Mouse (Mus musculus) thymus, adult 18-20 months (tissue): ENCODE measurements at regions not wholly inside any gene's neighbourhood (a gene's known extent, or its start where the extent isn't known, plus 50 kb on each side); places are given as distances from the start of the nearest gene placed in this dataset.

Source experiments
- DNase-seq, 2 experiments: peaks; one replicate each; pipeline ENCODE4 v3.0.0; 2022; ENCODE audit warnings: mixed read lengths in 2 of 2

DNA sequence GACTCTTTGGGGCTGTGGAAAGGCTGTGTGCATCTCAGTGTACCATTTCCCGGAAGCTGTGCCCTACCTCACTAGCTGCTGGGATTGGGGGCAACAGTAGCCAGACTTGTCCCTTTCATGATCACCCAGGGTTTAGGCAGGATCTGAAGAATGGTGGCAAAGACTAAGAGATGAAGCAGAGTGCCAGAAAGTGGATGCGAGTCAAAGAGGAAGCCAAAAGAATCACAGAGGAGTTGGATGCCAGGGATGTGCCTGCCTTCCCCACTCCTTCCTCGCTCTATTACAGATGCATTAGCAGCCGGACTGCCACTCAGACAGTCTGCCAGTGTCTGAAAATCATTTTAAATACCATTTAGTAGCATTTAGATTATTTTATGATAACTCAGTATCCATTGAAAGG, 271.5 kb upstream of the Slc24a2 start:
- DNase-seq, result no peak

DNA sequence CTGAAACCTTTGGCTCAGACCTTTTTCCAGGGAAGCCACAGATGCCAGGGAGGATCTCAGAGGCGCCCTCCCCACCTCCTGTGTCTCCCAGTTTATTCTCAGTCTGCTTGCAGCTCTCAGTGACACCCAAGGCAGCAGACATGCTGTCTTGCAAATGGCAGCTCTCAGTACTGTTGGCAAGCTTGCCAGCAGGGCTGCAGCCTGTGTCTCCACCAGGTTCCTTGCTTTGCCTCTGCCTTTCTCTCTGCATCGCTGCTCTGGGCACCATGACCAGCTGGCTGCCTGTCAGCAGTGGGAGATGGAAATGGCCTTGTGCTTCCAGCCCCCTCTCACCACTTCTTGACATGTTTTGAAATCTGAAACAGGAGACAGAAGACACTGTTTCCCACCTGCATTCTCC, 270.2 kb upstream of the Slc24a2 start:
- no peak for DNase-seq

DNA sequence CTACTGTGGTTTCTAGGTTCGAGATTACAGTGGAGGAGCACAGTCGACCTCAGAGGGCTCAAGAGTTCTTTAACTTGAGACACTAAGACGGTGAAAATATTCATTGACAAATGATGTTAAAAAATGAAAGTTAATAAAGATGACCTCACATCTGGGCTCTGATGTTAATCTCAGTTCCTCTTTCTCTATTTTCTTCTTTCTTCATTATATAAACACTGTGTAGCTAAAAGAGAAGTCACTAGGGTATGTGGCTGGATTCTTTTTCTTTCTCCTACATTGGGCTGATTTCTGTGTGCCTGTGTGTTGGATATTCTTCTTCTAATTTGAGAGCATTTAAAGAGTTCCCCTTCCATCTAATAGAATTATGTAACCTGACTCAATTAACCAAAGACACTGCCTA, 257.5 kb upstream of the Slc24a2 start:
- DNase-seq, result no peak

DNA sequence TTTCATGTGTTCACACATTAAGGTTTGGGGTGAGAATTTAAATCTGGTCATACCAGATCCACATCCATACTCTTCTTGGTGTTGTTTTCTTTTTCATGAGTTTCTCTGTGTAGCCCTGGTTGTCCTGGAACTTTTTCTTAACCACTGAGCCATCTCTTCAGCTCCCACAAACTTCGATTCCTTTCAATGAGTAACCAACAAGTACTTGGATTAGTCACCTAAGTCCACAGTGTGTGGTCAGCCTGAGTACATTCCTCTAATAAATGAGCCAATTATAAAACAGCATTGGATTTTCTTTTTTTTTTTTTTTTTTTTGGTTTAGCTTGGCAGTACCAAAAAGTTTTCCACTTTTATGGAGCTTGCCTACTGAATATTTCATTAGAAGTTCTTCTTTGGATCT, 245.3 kb upstream of the Slc24a2 start:
- no peak for DNase-seq

DNA sequence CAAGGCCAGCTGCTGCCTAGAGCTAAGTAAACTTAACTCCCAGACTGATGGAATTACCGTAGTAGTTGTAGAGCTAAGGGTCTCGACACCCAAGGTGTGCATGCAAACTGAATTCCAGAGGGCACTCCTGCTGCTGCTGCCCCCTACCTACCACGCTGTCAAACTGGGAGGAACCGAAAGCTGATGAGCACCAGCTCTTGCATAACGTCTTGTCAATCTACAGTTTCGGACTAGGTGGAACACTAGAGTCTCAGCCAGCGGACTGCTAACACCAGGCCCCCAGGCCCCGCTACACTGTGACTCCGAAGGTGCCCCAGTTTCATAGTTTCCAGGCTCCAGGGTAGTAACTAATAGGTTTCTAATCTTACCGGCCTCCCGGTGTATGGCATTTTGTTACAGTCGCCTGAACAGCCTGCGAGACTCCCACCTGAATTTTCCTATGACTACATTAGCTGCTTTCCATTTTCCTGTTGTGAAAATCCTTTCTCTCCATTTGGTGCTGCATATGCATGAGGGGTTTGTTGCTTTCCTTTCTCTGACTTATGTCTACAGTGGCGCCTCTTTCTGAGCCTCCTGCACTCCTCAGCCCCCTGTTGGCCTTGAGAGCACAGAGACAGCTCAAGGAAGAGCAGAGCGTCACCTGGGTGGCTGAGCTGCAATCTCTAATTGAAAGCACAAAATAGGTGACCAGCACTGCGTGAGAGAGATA, 243.2 kb upstream of the Slc24a2 start:
- no peak for DNase-seq

DNA sequence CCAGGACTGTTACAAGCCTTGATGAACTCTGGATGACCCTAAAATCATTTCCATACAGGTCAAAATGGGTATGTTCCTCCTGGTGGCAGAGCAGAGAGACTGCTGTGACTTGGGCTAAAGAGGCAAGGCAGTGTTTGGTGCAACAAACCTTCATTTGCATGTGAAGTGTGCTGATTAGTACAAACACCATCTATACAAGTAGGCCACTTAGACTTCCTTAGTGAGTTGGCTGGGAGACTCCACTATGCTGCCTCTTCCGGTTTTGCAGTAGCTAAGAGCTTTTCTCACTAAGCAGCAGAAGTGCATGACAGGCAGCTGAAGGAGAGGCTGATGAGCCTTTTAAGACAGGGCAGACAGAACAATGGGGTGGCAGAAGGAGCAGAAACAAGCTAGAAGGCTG, 242.5 kb upstream of the Slc24a2 start:
- DNase-seq, result no peak

DNA sequence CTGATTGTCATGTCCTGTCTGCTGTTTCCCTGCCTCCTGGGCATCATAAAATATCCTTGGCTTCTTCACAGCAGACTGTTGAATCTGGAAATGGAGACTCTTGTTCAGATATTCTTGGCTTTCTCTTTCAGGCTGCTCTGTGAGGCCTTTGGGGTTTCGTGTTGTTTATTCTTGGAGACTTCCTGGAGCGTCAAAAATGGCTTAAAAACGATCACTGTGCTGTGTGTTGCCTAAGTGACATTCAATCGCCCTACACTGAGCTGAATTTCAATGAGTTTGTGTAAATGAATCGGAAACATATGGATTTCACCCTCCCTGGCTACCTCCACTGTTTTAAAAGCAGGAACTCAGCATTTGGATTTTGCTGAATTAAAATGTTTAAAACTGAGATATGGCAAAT, 241.1 kb upstream of the Slc24a2 start:
- DNase-seq, result no peak

DNA sequence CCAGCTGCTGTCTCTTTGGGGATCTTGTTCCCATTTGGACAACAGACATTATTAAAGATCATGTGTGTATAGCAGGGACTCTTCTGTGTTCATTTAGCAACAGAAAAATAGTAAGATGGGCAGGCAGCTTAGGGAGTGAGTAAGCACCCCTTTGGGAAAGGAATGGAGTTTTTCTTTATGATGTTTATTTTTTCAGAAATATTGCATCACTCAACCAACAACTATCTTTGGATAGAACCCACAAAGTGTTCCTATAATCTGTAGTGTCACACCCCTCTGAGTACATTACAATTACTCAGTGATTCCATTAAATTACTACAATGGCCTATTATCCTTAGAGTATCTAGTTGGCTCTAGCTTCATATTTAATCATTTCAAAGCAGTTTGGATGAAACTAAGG, 237.3 kb upstream of the Slc24a2 start:
- no peak for DNase-seq

DNA sequence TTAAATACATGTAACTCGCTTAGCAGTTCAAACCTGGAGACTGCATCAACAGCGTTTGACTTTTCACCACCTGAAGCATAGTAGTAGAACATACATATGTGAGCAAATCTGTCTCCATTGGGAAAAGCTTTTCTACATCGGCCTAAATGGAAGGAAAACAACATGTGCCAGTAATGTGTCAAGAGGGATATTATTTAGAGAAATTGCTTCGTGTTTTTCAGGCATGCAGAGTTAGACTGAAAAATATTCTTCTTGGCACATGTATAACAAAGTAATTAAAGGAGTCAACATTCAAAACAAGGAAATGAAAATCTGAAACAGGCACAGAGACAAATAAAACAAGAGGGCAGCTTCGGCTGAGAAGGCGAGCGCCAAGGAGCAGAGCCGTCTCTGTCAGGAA, 236.7 kb upstream of the Slc24a2 start:
- DNase-seq, result no peak

DNA sequence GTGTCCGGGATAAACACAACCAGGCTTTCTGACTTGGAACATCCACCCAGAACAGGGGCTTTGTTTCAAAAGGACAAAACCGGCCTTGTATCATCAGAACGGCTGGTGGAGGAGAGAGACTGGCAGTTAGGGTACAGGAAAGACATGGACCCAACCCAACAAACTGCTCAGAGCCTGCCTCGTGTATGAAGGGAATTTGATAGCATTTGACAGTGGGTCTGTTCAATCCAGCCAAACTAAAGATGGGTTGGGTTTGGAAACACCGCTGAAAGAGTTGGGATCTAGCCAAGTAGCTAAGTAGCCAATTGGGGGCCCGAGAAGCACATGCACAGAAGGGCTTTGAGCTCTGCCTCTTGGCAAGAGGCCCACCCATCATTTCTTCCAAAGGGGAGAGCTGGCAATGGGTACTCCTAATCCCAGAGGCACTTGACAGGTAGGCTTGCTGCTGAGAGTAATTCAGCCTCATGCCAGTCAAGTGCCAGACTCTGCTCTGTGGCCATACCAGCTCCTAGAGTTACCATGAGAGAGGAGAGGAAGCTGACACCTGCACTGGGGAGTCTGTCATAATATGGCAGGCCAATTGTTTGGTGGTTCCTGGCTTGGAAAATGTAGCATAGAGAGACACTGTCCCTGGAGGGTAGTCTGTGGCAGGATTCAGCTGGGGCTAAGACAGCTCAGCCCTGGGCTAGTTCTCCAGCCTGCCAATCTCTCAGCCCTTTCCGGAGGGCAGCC, 231.1 kb upstream of the Slc24a2 start:
- DNase-seq, result no peak

DNA sequence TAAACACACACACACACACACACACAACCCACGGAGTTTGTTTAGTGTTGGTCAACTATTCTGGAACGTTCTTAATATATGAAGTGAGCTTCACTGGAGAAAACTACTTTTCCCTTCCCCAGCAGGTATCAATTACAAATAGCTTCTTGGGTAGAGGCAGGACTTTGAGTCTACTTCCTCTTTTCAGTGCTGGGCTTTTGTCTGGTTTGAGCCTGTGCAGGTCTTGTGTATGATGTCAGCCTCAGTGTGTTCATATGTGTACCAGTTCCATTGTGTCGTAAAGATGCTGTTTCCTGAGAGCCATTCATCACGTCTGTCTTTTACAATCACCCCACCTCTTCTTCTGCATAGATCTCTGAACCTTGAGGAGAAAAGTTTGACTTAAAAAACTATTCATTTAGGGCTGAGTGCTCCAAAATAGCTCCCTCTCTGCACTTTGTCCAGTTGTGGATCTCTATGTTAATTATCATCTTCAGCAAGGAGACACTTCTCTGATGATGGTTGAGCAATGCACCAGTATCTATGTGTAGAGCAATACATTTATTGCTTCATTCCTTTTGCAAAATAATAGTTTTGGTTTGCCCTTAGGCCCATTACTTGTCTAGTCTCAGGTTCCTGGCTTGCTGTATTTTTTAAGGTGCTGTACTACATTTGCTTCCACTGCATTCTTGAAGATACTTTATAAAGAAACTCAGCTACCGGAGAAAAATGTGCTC, 225.7 kb upstream of the Slc24a2 start:
- DNase-seq, result no peak

DNA sequence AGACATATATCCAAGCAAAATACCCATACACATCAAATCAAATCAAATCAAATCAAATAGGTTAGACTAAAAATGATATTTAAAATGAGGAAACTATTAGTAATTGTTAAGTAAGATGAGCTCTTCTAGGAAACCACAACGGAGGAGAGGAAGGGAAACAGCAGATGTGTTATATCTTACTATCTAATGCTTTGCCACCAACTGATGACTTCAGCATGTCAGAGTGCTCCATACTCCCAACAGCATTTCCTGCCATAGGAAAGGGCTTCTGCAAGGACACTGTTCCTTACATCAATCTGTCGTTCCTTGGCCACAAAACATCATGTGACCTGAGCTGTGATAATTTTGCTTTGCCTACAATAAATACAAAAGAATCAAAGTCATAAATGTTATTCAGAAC, 221.8 kb upstream of the Slc24a2 start:
- DNase-seq, result no peak

DNA sequence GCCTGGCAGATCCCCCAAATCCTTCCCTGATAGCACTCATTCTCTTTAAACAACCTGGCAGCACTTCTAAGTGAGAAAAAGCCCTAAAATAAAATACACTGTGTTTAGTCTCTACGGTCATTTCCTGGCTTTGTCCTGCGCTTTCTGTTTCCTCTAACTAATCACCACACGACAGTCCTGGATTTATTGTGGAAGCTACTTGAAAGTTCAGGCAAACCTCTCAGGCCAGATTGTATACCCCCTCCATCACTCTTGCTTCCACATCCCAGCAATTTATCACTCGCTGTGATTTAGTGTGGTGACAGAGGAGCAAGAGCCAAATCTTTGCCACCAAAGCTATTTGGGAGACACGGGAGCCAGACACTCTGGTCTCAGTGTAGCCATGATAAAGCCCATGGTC, 221.0 kb upstream of the Slc24a2 start:
- no peak for DNase-seq

DNA sequence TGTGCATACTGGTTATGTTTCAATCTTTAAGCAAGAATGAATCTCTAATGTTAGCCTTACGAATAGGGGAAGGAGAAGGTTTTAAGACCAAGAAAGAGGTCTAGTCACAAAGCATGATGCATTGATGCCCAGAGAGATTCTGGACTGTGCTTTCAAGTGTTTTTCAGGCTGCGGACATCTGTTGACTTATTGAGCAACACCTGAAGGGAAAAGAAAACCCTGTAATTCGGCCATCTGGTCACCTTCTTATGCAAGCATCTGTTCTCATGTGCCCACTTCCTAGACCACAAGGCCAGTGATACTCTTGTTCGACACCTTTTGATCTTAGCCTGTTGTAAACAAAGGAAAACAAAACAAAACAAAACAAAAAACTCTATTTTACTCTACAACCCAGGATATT, 218.1 kb upstream of the Slc24a2 start:
- DNase-seq, result no peak

DNA sequence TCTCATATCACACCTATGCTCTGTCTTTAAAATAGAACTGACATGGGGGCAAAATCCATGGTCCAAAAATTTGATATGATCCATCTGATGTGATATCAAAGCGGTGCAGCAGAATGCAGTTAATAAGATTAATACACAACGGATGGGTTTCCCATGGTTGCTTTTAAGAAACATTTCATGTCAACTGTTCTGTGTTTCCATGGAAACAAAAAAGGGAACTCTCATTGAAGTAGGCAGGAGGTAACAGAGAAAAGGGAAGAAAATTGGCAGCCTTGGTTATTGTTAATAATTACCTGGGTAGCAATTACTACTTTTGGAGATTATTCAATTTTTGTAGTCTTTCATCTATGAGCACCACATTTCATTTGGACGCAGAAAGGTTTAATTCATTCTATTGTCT, 216.6 kb upstream of the Slc24a2 start:
- no peak for DNase-seq

DNA sequence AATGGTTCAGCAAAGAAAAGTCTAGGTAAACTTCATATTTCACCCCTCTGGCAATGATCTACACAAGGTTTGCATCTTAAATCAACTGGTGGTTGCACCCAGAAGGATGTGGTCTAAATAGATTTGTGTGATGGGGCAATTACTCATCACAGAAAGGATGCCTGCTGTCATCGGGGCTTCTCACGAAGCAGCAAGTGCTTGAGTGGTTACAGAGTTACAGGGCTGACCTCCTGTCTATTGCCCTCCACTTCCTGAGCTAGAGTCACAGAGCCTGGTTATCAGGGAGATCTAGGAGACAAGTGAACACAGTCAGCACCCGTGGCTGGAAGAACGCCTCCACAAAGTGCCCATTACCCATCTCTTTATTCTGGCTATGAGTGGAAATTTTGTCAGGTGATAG, 203.9 kb upstream of the Slc24a2 start:
- DNase-seq, result no peak

DNA sequence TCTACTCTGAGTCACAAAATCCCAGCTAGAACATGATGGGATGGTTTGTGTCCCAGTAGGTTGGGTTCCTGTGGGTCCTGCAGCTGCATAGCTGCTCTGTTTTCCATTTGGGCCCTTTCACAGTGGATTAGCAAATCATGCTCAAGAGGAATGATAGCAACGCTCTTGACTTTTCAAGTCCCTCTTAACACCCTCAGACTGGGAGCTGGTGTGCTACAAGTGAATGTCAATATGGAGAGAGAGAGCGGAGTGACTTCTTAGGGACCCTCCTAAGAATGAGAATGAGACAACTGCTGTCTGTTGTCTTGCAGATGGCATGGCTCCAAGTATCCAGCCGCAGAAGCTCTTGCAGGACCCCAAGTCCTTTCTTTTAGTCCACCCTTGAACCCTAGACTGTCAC, 198.1 kb upstream of the Slc24a2 start:
- no peak for DNase-seq

DNA sequence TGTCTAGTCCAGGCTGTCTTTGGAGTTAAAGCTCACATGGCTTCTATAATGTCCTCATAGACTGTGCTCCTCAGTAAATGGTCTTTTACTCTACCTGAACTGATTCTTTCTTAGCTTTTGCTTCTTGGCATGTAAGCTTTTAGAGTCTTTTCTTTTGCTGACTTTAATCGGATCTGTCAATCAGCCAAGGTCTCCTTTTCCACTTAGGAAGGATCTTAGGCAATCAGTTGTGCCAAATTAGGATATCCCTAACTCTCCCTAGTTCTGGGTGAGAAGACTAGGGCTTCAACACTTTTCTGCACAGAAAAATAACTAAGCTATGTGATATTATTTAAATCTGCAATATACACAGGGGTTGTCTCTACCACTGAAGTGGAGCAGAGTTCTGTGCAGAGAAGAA, 193.8 kb upstream of the Slc24a2 start:
- DNase-seq, result no peak

DNA sequence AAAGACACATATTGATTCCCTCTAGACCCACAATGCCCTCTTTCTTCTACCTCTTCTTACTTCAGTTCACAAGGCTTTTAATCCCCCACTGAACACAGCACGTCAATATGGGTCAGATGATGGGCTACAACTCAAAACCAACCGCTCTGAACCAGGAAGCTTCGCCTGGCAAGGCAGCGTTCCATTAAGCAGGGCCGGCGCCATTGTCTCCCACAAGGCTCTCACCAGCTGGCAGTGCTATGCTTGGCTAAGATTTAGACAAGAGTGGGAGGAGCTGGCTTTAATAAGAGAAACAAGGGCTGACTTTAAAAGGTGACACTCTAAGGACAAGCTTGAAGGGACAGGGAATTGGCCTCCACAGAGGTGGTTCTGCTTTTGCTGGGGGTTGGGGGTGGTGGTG, 192.3 kb upstream of the Slc24a2 start:
- no peak for DNase-seq

DNA sequence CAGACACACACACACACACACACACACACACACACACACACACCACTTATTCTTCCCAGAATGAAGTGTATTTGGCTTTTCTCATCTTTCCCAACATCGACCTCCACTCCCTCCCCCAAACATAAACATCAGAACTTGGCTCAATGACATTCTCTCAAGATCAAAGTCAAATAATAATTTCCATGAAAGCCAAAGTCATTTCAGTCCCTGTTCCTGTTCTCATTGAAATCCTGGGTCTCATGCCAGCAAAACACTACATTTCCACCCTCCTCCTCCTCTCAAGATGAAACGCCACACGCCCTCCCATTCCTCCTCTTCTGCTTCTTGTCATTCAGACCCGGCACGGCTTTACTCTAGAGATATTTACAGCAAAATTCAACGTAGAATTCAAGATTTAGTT, 173.1 kb upstream of the Slc24a2 start:
- no peak for DNase-seq

DNA sequence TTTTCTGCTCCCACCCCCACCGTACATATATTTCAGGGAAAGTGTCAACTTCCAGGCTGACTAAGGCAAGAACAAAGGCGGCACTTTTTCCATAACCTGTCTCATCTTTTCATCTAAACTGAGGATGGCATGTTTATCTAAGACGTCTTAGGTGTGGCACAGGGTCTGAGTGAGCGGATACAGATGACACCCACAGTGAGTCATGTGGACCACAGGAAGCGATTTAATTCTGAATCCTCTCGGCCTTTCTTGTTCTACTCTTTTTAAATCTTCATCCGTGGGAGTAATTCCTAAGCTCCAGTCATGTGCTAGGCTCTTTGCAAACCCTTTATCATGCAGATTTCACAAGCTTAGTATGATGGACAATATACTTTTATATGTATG, 171.9 kb upstream of the Slc24a2 start:
- no peak for DNase-seq

DNA sequence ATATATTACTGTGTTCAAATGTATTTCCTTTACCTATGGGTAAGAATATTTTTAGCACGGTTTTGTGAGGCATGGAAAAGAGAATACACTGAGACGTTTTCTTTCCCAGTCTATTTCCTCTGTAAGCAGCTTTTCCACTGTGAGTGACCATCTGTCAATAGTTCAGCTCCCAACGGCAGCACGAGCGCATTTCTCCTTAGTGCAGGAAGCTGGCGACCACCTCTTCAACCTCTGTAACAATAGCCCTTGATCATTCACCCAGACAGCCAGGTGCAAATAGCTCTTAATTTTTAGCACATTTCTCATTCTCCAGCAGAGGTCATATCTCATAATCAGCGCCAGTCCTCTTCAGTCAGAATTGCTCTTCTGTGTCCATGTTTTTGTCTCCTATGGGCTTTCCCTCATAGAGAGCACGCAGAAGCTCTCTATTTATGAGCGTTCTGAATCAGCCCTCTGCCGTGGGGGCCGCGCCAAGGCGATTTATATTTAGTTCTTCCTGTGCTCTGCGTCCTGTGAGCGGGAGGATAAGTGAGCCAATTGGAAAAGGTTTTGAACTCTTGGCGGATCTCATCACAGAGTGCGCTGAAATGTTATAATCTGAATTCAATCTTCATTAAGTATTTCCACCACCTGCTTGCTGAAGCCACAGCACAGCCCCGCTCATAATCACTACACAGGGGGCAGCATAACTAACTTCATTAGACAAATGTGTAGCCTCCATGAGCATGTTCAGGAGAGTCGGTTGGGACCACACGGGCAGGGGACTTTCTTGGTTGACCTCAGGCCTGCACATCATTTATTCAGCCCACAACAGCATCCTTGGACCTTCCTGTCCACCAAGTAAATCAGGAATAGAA, 171.3 kb upstream of the Slc24a2 start:
- no peak for DNase-seq

DNA sequence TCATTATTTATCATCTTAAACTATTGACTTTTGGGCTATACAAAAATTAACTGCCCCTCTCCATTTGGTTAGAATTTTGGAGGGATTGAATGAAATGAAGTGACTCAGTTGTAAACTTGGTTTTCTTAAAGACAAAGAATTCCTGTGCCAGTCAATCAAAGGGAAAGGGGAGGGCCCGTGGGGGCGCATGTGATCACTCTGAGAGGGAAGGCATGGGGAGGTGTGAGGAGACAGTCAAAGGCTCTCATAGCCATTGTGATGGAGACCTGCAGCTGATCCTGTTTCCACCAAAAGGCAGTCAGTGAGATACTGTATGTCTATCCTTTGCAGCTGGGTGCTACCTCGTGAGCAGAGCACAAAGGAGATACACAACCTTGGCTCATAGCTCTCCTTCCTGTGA, 156.6 kb upstream of the Slc24a2 start:
- DNase-seq, result no peak
